In genomic region chr5:125028911-125029310, GRCm38 (mm10) we compare ENCODE assay signal across 24 mouse cellular contexts. TPM values are rescaled to one million over a fixed set of nuclear protein-coding genes. Genes with fewer than 3 reads are reported as not detected.
"Had no signal": no experiment of that assay in that cellular context is flagged by ENCODE, and none has a peak within 500 bp of the region (broad histone marks: within the 10 kb centered on the region; RNA-seq: fewer than 3 reads in every experiment).

No protein-coding gene starts in this region.

- DNase-seq: gastrocnemius, adult 2 months; gastrocnemius, postnatal 10 days; gastrocnemius, postnatal 25 days; heart, adult 2 months; heart, postnatal 10 days; kidney, adult 11 months; kidney, adult 2 months; kidney, adult 9 months; kidney, postnatal 14 days; kidney, postnatal 36 days; left cerebral cortex, postnatal 4 days had no signal

- H3K4me1 ChIP-seq: heart, embryonic 12.5 days; hindbrain, embryonic 10.5 days; hindbrain, embryonic 12.5 days; kidney, embryonic 15.5 days; limb, embryonic 13.5 days; limb, embryonic 15.5 days; liver, embryonic 12.5 days had no signal

- H3K4me2 ChIP-seq: heart, embryonic 12.5 days; hindbrain, embryonic 12.5 days; hindbrain, embryonic 14.5 days; kidney, embryonic 15.5 days; limb, embryonic 13.5 days; limb, embryonic 15.5 days; liver, embryonic 12.5 days had no signal

- H3K27me3 ChIP-seq: heart, embryonic 12.5 days; hindbrain, embryonic 12.5 days; kidney, embryonic 15.5 days; limb, embryonic 13.5 days; limb, embryonic 15.5 days; liver, embryonic 12.5 days had no signal

- H3K9me3 ChIP-seq: heart, embryonic 12.5 days; hindbrain, embryonic 10.5 days; hindbrain, embryonic 12.5 days; kidney, embryonic 15.5 days; limb, embryonic 13.5 days; limb, embryonic 15.5 days; liver, embryonic 12.5 days had no signal

- H3K27ac ChIP-seq: gastrocnemius, adult 2 months; heart, adult 2 months; hindbrain, embryonic 10.5 days; hindbrain, embryonic 12.5 days; hindbrain, embryonic 14.5 days; hindbrain, postnatal 0 days; kidney, embryonic 15.5 days; kidney, postnatal 0 days; limb, embryonic 13.5 days; limb, embryonic 15.5 days; liver, embryonic 12.5 days had no signal

- ATAC-seq: intestine, embryonic 16.5 days; liver, embryonic 12.5 days had no signal

- H3K9ac ChIP-seq: heart, embryonic 12.5 days; hindbrain, embryonic 12.5 days; hindbrain, embryonic 14.5 days; kidney, embryonic 15.5 days; limb, embryonic 13.5 days; limb, embryonic 15.5 days; liver, embryonic 12.5 days had no signal

- H3K4me3 ChIP-seq: gastrocnemius, adult 2 months; heart, adult 2 months; heart, embryonic 12.5 days; hindbrain, embryonic 10.5 days; hindbrain, embryonic 12.5 days; kidney, embryonic 15.5 days; limb, embryonic 13.5 days; limb, embryonic 15.5 days; liver, embryonic 12.5 days had no signal

RNA-seq across cellular contexts. Expression of gene Rflna, which starts 25.9 kb away (rescaled TPM):
- total RNA-seq: gastrocnemius, adult 2 months; granulocyte monocyte progenitor cell, adult 5-6 weeks; liver, adult 2 months had no signal
